Mouse (Mus musculus): ENCODE measurements around the gene Rhbdl1.

- no peak for TF ChIP-seq CTCF (IDR thresholded peaks at IDR 0.05; ENCODE audit: low read depth)
- TF ChIP-seq EP300 (IDR thresholded peaks at IDR 0.05; ENCODE audit: low read depth) = 0 out of 2 replicates have a peak, but pooled peaks have one; percentile 12
Measured at GRCm38 (mm10) chr17:25791843-25792527, 45.1 kb downstream of the Rhbdl1 start.
